11 mouse cellular contexts compared by ENCODE assay signal in the genomic region with DNA sequence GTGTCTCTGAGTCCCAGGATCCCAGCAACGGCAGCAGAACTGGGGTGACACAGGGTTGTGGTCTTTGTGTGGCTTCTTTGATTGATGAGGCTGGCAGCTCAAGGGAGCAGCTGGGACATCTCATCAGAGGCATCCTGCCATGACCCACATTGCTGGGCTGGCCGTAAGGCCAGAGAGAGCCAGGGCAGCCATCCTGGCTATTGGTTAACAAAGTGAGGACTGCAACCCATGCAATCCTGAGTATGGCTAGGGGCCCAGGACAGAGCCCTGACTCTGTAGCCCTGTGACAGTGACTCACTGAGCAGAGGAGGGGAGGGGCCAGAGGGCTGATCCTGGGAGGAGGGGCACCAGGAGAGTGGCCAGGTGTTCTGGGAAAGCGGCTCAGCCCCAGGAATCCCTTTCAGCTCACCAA. TPM values are rescaled to one million over a fixed set of nuclear protein-coding genes. Genes with fewer than 3 reads are reported as not detected.
DNase-seq lines count a peak whose midpoint lies in the region; ATAC-seq and TF ChIP-seq lines count a peak whose summit lies in the region.
"Had no signal": no experiment of that assay in that cellular context is flagged by ENCODE, and none has a peak within 500 bp of the region (broad histone marks: within the 10 kb centered on the region; RNA-seq: fewer than 3 reads in every experiment).

No protein-coding gene starts in this region.

- no peak overlapping the region for H3K4me2 ChIP-seq in heart, embryonic 15.5 days
- H3K4me2 ChIP-seq in kidney, postnatal 0 days (ENCODE audit: low read length), result no peak overlapping the region
- no peak overlapping the region for H3K4me2 ChIP-seq in neural tube, embryonic 11.5 days (ENCODE audit: low read depth)
- H3K4me2 ChIP-seq: limb, embryonic 13.5 days had no signal

- TF ChIP-seq CTCF in kidney, postnatal 0 days (IDR thresholded peaks at IDR 0.05; ENCODE audit: low read depth), result no peak

- no peaks in the 10 kb centered on the region for H3K36me3 ChIP-seq in heart, embryonic 15.5 days
- no peaks in the 10 kb centered on the region for H3K36me3 ChIP-seq in kidney, postnatal 0 days (ENCODE audit: insufficient read depth, low read length)
- no peaks in the 10 kb centered on the region for H3K36me3 ChIP-seq in neural tube, embryonic 11.5 days (ENCODE audit: control insufficient read depth, insufficient read depth, low read length)
- H3K36me3 ChIP-seq: limb, embryonic 13.5 days had no signal

- H3K4me3 ChIP-seq in heart, embryonic 15.5 days, result no peak overlapping the region
- H3K4me3 ChIP-seq in kidney, postnatal 0 days (replicated peaks; ENCODE audit: low read depth, low read length), result no peak overlapping the region
- no peak overlapping the region for H3K4me3 ChIP-seq in neural tube, embryonic 11.5 days (ENCODE audit: low read depth, low read length)
- H3K4me3 ChIP-seq: limb, embryonic 13.5 days had no signal

- no peak overlapping the region for H3K27ac ChIP-seq in heart, embryonic 15.5 days
- no peak overlapping the region; the same call in 1 of the 2 replicates for H3K27ac ChIP-seq in kidney, postnatal 0 days
- H3K27ac ChIP-seq in neural tube, embryonic 11.5 days (ENCODE audit: low read depth, low read length), result peak overlapping the region; percentile 53
- H3K27ac ChIP-seq: limb, embryonic 13.5 days had no signal

- no peak overlapping the region for H3K9ac ChIP-seq in heart, embryonic 15.5 days
- no peak overlapping the region for H3K9ac ChIP-seq in kidney, postnatal 0 days (ENCODE audit: low read depth, low read length)
- H3K9ac ChIP-seq in neural tube, embryonic 11.5 days (ENCODE audit: low read length), result no peak overlapping the region; the same call in 1 of the 2 replicates
- H3K9ac ChIP-seq: limb, embryonic 13.5 days had no signal

- peaks cover 8% of the 10 kb centered on the region for H3K27me3 ChIP-seq in heart, embryonic 15.5 days
- H3K27me3 ChIP-seq in kidney, postnatal 0 days (ENCODE audit: insufficient read depth, low read length), result no peaks in the 10 kb centered on the region
- no peaks in the 10 kb centered on the region for H3K27me3 ChIP-seq in neural tube, embryonic 11.5 days (ENCODE audit: control insufficient read depth, insufficient read depth, low read length)

- peaks cover 16% of the 10 kb centered on the region for H3K4me1 ChIP-seq in heart, embryonic 15.5 days (replicated peaks)
- 0 out of 2 replicates have a peak, but pooled peaks cover 5% of the 10 kb centered on the region for H3K4me1 ChIP-seq in kidney, postnatal 0 days (replicated peaks; ENCODE audit: insufficient read depth, low read length)
- peaks cover 4% of the 10 kb centered on the region; the same call in 1 of the 2 replicates for H3K4me1 ChIP-seq in neural tube, embryonic 11.5 days (ENCODE audit: control insufficient read depth, insufficient read depth, low read length)

- no peak for DNase-seq in heart, adult 9 months (ENCODE audit: low spot score in 2 of 2)
- DNase-seq in fibroblast of lung, adult 2 months (ENCODE audit: low read depth), result peak; percentile 29
- DNase-seq in kidney, postnatal 0 days (ENCODE audit: low spot score), result peak; percentile 58
- peak; percentile 62 for DNase-seq in neural tube, embryonic 11.5 days (ENCODE audit: low spot score)
- DNase-seq in heart, adult 8-10 months (ENCODE audit: low spot score), result no peak
- DNase-seq in ovary, adult 18-20 months (ENCODE audit: low spot score), result no peak
- DNase-seq: thymus, postnatal 25 days had no signal

- WGBS in heart, embryonic 15.5 days, result 43% methylated on average over 3 of the region's 3 CpGs
- WGBS in kidney, postnatal 0 days, result 13% methylated on average over 3 of the region's 3 CpGs
- 8% methylated on average over 3 of the region's 3 CpGs for WGBS in neural tube, embryonic 11.5 days

- H3K9me3 ChIP-seq in heart, embryonic 15.5 days (replicated peaks), result no peaks in the 10 kb centered on the region
- H3K9me3 ChIP-seq in kidney, postnatal 0 days (replicated peaks; ENCODE audit: low read length), result no peaks in the 10 kb centered on the region
- no peaks in the 10 kb centered on the region for H3K9me3 ChIP-seq in neural tube, embryonic 11.5 days (ENCODE audit: control insufficient read depth, low read length)
- H3K9me3 ChIP-seq: limb, embryonic 13.5 days had no signal

- 0 out of 2 replicates have a peak, but pooled peaks have one; percentile 27 for ATAC-seq in heart, embryonic 15.5 days (replicated peaks; ENCODE audit: insufficient number of reproducible peaks, insufficient read depth, low FRiP score, low read depth)
- peak; percentile 96 for ATAC-seq in kidney, postnatal 0 days (replicated peaks; ENCODE audit: low FRiP score, low read depth)
- ATAC-seq in neural tube, embryonic 11.5 days (ENCODE audit: insufficient read depth, low FRiP score, low TSS enrichment), result peak; percentile 61
- ATAC-seq in frontal cortex, adult (ENCODE audit: low TSS enrichment), result no peak

RNA-seq across cellular contexts. Expression of gene Stra6l, which starts 3.2 kb away (rescaled TPM):
- polyA plus RNA-seq in heart, embryonic 15.5 days (2015; fragmentation: Nextera tagmentation; extraction: Ambion mirVana), result 0.09 and 0.34 TPM in 2 replicates
- 1.5 and 1.9 TPM in 2 replicates for polyA plus RNA-seq in kidney, postnatal 0 days (2015; fragmentation: Nextera tagmentation; extraction: Ambion mirVana)
- 6.3 and 7.2 TPM in 2 replicates for polyA plus RNA-seq in neural tube, embryonic 11.5 days (2014; fragmentation: Nextera tagmentation; extraction: Ambion mirVana)
- not detected for total RNA-seq in heart, adult 8-10 months (2022)

RNA-seq across cellular contexts. Expression of gene Igfbpl1, which starts 24.9 kb away (rescaled TPM):
- polyA plus RNA-seq in heart, embryonic 15.5 days (2015; fragmentation: Nextera tagmentation; extraction: Ambion mirVana), result 2.0 and 2.6 TPM in 2 replicates
- polyA plus RNA-seq in kidney, postnatal 0 days (2015; fragmentation: Nextera tagmentation; extraction: Ambion mirVana), result 0.04 TPM in 1 of 2 replicates, not detected in the other
- polyA plus RNA-seq in neural tube, embryonic 11.5 days (2014; fragmentation: Nextera tagmentation; extraction: Ambion mirVana), result 76.8 and 90.4 TPM in 2 replicates
- total RNA-seq in heart, adult 8-10 months (2022), result under 1 TPM; 0.14 to 0.57 (median 0.39) TPM

RNA-seq across cellular contexts. Expression of gene Ccdc180, which starts 38.5 kb away (rescaled TPM):
- 0.11 TPM in 2 replicates for polyA plus RNA-seq in heart, embryonic 15.5 days (2015; fragmentation: Nextera tagmentation; extraction: Ambion mirVana)
- polyA plus RNA-seq in kidney, postnatal 0 days (2015; fragmentation: Nextera tagmentation; extraction: Ambion mirVana), result 0.47 and 0.55 TPM in 2 replicates
- 0.05 TPM in 1 of 2 replicates, not detected in the other for polyA plus RNA-seq in neural tube, embryonic 11.5 days (2014; fragmentation: Nextera tagmentation; extraction: Ambion mirVana)
- under 1 TPM in 1 of 4 experiments, not detected in 3; 0.09 TPM for total RNA-seq in heart, adult 8-10 months (2022)
- polyA plus RNA-seq: embryonic facial prominence, embryonic 11.5 days had no signal

RNA-seq across cellular contexts. Expression of gene Aldh1b1, which starts 52.8 kb away (rescaled TPM):
- 149 and 153 TPM in 2 replicates for polyA plus RNA-seq in heart, embryonic 15.5 days (2015; fragmentation: Nextera tagmentation; extraction: Ambion mirVana)
- polyA plus RNA-seq in kidney, postnatal 0 days (2015; fragmentation: Nextera tagmentation; extraction: Ambion mirVana), result 9.7 and 12.1 TPM in 2 replicates
- polyA plus RNA-seq in neural tube, embryonic 11.5 days (2014; fragmentation: Nextera tagmentation; extraction: Ambion mirVana), result 4.1 and 4.6 TPM in 2 replicates
- total RNA-seq in heart, adult 8-10 months (2022), result 10 to 100 TPM in 3 of 4 experiments, 1 to 10 TPM in 1; 9.3 to 14.5 (median 12.4) TPM

Comparison
In these comparisons a context has a peak if more than half of its experiments do, and no peak if none do; other contexts are left out.
1. DNase-seq: peak in fibroblast of lung, adult 2 months (single experiment), kidney, postnatal 0 days (single experiment) and neural tube, embryonic 11.5 days (single experiment); none in heart, adult 9 months (0 of 2), heart, adult 8-10 months (single experiment) and ovary, adult 18-20 months (single experiment).
2. RNA of gene Igfbpl1, which starts 24.9 kb away (polyA plus RNA-seq): 76.8 to 90.4 TPM in neural tube, embryonic 11.5 days; 2.0 to 2.6 TPM in heart, embryonic 15.5 days and 0.04 TPM in kidney, postnatal 0 days; every median in the first group is over 10 times any median in the second.